ENCODE assay signal across 7 mouse cellular contexts in the genomic region with DNA sequence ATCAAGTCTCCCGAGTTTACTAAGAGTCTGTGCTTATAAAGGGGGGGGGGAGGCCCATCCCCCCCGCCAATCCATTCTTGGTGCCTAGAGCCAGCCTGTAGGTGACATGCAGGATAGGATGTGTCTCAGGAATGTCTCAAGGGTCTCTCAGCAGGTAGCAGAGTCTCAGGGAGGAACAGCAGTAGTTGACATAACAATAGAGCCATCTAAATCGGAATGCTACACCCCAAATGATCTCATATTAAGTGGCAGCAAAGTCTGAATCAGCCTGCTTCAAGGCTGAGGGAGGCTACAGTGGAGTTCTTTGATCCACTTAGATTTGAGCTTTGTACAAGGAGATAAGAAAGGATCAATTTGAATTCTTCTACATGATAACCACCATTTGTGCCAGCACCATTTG.
DNase-seq lines count a peak whose midpoint lies in the region; TF ChIP-seq lines count a peak whose summit lies in the region.
"Not testable (repeated sequence)": the region's sequence is repeated elsewhere in the genome, so short reads cannot be mapped to it uniquely, and the experiment has no call there.

No protein-coding gene starts in this region.

- not testable (repeated sequence) for H3K36me3 ChIP-seq in ES-Bruce4 (ENCODE audit: control insufficient read depth, insufficient read depth, low read length, poor library complexity, severe bottlenecking); ES-E14 (ENCODE audit: control insufficient read depth, insufficient read depth, low read length, poor library complexity, severe bottlenecking)

- not testable (repeated sequence) for H3K4me1 ChIP-seq in ES-Bruce4 (ENCODE audit: control insufficient read depth, insufficient read depth, low read length); ES-E14 (ENCODE audit: control insufficient read depth in 2 of 2, insufficient read depth in 2 of 2, low read length in 2 of 2, poor library complexity in 1 of 2)

- not testable (repeated sequence) for H3K9me3 ChIP-seq in ES-Bruce4 (replicated peaks; ENCODE audit: control insufficient read depth, insufficient read depth, low read length, poor library complexity, severe bottlenecking); ES-E14 (ENCODE audit: control insufficient read depth, insufficient read depth, low read depth, low read length)

- not testable (repeated sequence) for TF ChIP-seq POLR2A in ES-Bruce4 (IDR thresholded peaks at IDR 0.05; ENCODE audit: insufficient read depth, low read length)

- H3K4me3 ChIP-seq in ES-Bruce4 (ENCODE audit: low read depth, low read length); ES-E14 (ENCODE audit: insufficient read depth in 1 of 2, low read depth in 1 of 2, low read length in 2 of 2, poor library complexity in 1 of 2, severe bottlenecking in 1 of 2): not testable (repeated sequence)

- H3K27me3 ChIP-seq in ES-Bruce4 (ENCODE audit: control insufficient read depth, insufficient read depth, low read length, poor library complexity, severe bottlenecking), result not testable (repeated sequence)

- DNase-seq in ES-CJ7 (ENCODE audit: low read depth, low spot score), result peak; percentile 90
- DNase-seq in ES-E14 (ENCODE audit: low read depth, low spot score), result peak; percentile 25
- peak; percentile 89 for DNase-seq in R1 (ENCODE audit: low read depth, low spot score)
- DNase-seq in WW6 (ENCODE audit: low read depth, low spot score), result peak; percentile 34
- peak; percentile 83 for DNase-seq in ZHBTc4 (ENCODE audit: low read depth, low spot score)
- DNase-seq in heart, adult 11 months, result peak; percentile 5

- in situ Hi-C loops in ES-E14 (cut with MboI; ENCODE audit: low sequenced_read_pairs in 2 of 2, unreplicated experiment in 2 of 2), result not testable (repeated sequence)

- not testable (repeated sequence) for TF ChIP-seq CTCF in ES-Bruce4 (IDR thresholded peaks at IDR 0.05; ENCODE audit: low read depth, low read length)

- not testable (repeated sequence) for H3K9ac ChIP-seq in ES-Bruce4 (ENCODE audit: low read depth, poor library complexity, severe bottlenecking); ES-E14 (ENCODE audit: insufficient read depth, low read depth, low read length, poor library complexity, severe bottlenecking)

- H3K27ac ChIP-seq in ES-Bruce4 (ENCODE audit: insufficient read depth, low read length), result not testable (repeated sequence)
- 0 out of 2 replicates have a peak overlapping the region, but pooled peaks have one; percentile 75 for H3K27ac ChIP-seq in ES-E14 (ENCODE audit: insufficient read depth, low read depth, low read length, poor library complexity, severe bottlenecking)

- 0 out of 2 replicates have a peak, but pooled peaks have one; percentile 45 for TF ChIP-seq EP300 in ES-Bruce4 (IDR thresholded peaks at IDR 0.05; ENCODE audit: insufficient read depth, low read depth, low read length)

TF ChIP-seq in ES-E14, 5 proteins besides CTCF, POLR2A, EP300 and RAD21:
- peak; percentile 45; the same call in 1 of the 2 replicates for TF ChIP-seq CHD2 (IDR thresholded peaks at IDR 0.05; ENCODE audit: low read depth, low read length)

Comparison
In these comparisons a context has a peak if more than half of its experiments do, and no peak if none do; other contexts are left out.
1. DNase-seq: peak in every context shown above with its lines; median percentile 90 in ES-CJ7; 89 in R1; 83 in ZHBTc4; 34 in WW6; 25 in ES-E14; 5 in heart, adult 11 months.